Mouse (Mus musculus) spleen, adult 2 months (tissue): ENCODE data around the gene Arhgap28. TPM values are rescaled to one million over a fixed set of nuclear protein-coding genes. Genes with fewer than 3 reads are reported as not detected.

Experiments
- DNase-seq, 2 experiments: peaks; one replicate each; pipeline versions ENCODE4 v3.0.0 to v3.0.0-alpha.2; 2012 to 2021; ENCODE audit warnings: low spot score in 2 of 2, low read depth in 1 of 2
- H3K27ac ChIP-seq: fragments of 200-500 bp; 2 replicates; pipeline ENCODE4 v1.5.1; 2012; ENCODE audit warnings: low read length, inconsistent platforms; ENCODE audit not compliant: insufficient read depth
- H3K27me3 ChIP-seq: fragments of 200-500 bp; 2 replicates; pipeline ENCODE4 v1.6.1; 2012; ENCODE audit warnings: mild to moderate bottlenecking, moderate library complexity, low read length, inconsistent platforms; ENCODE audit not compliant: control insufficient read depth, insufficient read depth
- H3K36me3 ChIP-seq: fragments of 200-500 bp; 2 replicates; pipeline ENCODE4 v1.6.1; 2012; ENCODE audit warnings: mild to moderate bottlenecking, low read length, inconsistent platforms; ENCODE audit not compliant: control insufficient read depth, insufficient read depth
- H3K4me1 ChIP-seq: fragments of 200-500 bp; 2 replicates; pipeline ENCODE4 v1.6.1; 2011; ENCODE audit warnings: inconsistent platforms; ENCODE audit not compliant: control insufficient read depth, insufficient read depth, insufficient read length
- H3K4me3 ChIP-seq: fragments of 200-500 bp; 2 replicates; pipeline ENCODE4 v1.5.1; 2011; ENCODE audit warnings: mild to moderate bottlenecking, inconsistent platforms; ENCODE audit not compliant: insufficient read depth, insufficient read length; ENCODE audit errors: extremely low read depth
- CTCF ChIP-seq: fragments of 200-500 bp; IDR thresholded peaks from 2 replicates; pipeline ENCODE4 v1.5.1; 2011; ENCODE audit warnings: mild to moderate bottlenecking, inconsistent platforms; ENCODE audit not compliant: insufficient read depth, insufficient read length, insufficient replicate concordance; ENCODE audit errors: extremely low read depth
- POLR2A ChIP-seq: fragments of 200-500 bp; IDR thresholded peaks from 2 replicates; pipeline ENCODE4 v1.6.1; 2011; ENCODE audit warnings: low read depth, low read length, inconsistent platforms
- WGBS: fragments of 180-500 bp; shearing (Covaris S2); methylation state at CpG from one replicate; pipeline ENCODE4 v1.1.7; 2018; 5-methylcytosine and 5-hydroxymethylcytosine counted together
- polyA plus RNA-seq: library from polyadenylated mRNA; depleted of rRNA; stranded (reverse); fragments of >200 nt; gene quantifications from 2 replicates; pipeline ENCODE4 v1.2.3, GENCODE M21; 2012

Arhgap28 gene
- polyA plus RNA-seq, 1 experiment, result 1.1 TPM

DNA sequence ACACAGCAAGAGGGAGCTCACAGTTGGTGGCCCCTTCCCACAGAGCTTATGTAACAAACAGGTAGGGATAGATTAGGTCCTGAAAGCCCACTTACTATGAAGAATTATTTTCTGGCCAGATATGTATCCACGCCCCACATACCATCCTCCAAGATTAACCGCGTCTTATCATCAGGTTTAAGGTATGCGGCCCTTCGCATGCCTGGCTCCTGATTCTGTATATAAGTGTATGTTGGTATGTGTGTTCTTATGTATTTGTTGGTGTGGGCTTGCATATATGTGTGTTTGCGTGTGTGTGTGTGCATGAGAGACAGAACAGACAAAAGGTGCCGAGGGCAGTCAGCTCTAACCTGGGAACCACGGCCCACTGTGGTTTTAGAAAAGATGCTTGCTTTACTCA is 76.1 kb downstream of the Arhgap28 start:
- WGBS, result 92% methylated on average over 8 of the region's 8 CpGs
- no peak overlapping the region for H3K4me3 ChIP-seq
- no peak overlapping the region for H3K27ac ChIP-seq
- H3K27me3 ChIP-seq, result no peaks in the 10 kb centered on the region
- H3K36me3 ChIP-seq, result no peaks in the 10 kb centered on the region
- no peaks in the 10 kb centered on the region; the same call in 1 of the 2 replicates for H3K4me1 ChIP-seq
- no peak for DNase-seq
- no peak for TF ChIP-seq CTCF
- TF ChIP-seq POLR2A, result no peak

DNA sequence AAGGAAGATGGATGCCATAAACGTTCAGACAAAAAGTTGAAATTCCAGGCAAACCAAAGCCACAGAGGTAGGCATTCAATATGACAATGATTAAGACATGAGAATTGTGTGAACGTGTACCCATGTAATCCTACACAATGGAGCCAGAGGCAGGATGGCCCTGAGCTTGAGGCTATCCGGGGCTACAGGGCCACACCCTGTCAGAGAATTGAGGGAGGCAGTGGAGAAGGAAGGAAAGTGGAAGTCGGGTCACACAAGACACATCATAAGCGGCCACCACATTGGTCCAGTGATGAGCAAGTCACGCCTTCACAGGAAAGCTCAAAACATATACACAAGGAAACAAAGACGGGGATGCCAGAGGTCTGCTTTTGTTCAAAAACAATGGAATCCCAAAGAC is 84.0 kb downstream of the Arhgap28 start:
- no peak for DNase-seq
- no peaks in the 10 kb centered on the region for H3K27me3 ChIP-seq
- H3K4me1 ChIP-seq, result no peaks in the 10 kb centered on the region
- no peak overlapping the region for H3K4me3 ChIP-seq
- no peaks in the 10 kb centered on the region for H3K36me3 ChIP-seq
- no peak overlapping the region for H3K27ac ChIP-seq
- no peak for TF ChIP-seq CTCF
- 88% methylated on average over 7 of the region's 7 CpGs for WGBS

DNA sequence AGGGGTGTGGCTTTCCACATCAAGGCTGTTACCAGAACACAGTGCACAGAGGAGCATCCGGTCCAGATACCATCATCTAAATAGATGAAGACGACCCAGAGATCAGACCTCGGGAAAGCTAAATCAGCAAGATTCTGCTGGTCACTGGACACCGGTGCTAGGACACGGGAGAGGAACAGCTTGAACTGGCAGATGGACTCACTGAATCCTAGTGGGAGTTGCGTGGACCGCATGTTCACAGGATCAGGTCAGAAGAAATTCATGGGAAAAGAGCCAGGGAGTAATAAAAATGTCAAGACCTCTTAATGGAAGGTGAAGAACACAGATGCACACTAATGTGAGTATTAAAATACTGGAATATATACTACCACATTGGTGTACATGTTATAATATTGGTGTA is 85.7 kb downstream of the Arhgap28 start:
- 87% methylated on average over 7 of the region's 7 CpGs for WGBS
- Histone ChIP-seq H3K36me3 (no peaks in the 10 kb centered on the region), H3K4me1 (no peaks in the 10 kb centered on the region), H3K27ac (no peak overlapping the region), H3K27me3 (no peaks in the 10 kb centered on the region), H3K4me3 (no peak overlapping the region)
- TF ChIP-seq POLR2A, result no peak
- TF ChIP-seq CTCF, result no peak
- no peak for DNase-seq

DNA sequence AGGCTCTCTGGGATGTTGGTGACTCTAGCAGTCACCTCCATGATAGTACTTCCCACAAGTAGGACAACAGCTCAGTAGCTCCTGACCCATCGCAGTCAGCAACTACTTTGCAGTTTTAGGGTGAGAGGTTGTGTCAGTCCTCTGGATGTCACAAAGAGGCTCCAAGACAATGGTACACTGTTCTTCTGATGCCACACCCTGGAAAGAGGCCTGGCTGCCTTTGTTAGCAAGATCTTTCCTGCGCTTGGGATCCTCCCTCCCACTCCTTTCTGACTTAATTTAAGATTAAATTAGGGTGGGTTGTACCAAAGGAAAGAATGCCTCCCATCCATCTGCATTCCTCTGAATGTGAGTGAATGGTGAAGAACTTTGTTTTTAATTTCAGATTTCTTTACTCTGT is 87.0 kb downstream of the Arhgap28 start:
- DNase-seq, result no peak
- H3K36me3 ChIP-seq, result no peaks in the 10 kb centered on the region
- no peaks in the 10 kb centered on the region for H3K27me3 ChIP-seq
- TF ChIP-seq CTCF, result no peak
- no peak for TF ChIP-seq POLR2A
- no peak overlapping the region for H3K4me3 ChIP-seq
- no peak overlapping the region for H3K27ac ChIP-seq
- 88% methylated on average over 2 of the region's 2 CpGs for WGBS
- H3K4me1 ChIP-seq, result no peaks in the 10 kb centered on the region

DNA sequence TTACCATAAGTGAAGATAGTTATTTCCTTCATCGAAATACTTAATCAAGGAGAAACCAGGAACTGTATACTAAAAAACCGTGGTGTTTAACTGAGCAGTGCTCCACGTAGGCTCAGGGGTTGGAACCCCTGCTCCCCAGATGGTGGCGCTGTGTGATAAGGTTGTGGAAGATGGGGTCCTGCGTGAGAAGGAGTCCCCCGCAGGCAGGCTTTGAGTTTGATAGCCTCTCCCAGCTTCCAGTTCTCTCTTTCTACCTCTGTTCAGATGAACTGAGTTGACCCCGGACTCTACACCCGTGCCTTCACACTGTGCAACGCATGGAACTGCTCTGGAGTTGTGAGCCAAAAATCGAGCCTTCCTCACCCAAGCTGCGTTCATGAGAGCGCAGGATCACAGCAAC is 91.3 kb downstream of the Arhgap28 start:
- no peak overlapping the region for H3K4me3 ChIP-seq
- no peaks in the 10 kb centered on the region for H3K27me3 ChIP-seq
- WGBS, result 62% methylated on average over 12 of the region's 12 CpGs
- no peak for DNase-seq
- no peaks in the 10 kb centered on the region for H3K4me1 ChIP-seq
- H3K27ac ChIP-seq, result no peak overlapping the region
- TF ChIP-seq POLR2A (no peak), CTCF (no peak)
- no peaks in the 10 kb centered on the region for H3K36me3 ChIP-seq

DNA sequence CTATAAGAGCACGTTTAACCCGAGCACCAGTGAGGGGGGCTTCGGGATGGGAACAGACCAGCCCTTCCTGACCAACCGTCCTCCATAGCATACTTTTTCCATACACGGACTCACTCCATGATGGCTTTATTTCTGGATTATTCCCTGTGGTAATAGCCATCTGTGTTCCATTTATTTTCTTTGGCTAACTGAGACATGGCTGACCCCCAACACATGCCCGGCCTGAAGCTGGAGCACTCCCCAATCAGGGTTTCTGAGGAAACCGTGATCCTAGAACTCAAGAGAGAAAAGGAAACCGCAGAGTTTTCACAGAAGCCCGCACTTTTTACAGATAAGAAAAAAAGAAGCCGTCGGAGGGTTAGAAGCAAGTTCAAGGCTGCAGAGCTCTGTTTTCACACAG is 91.9 kb downstream of the Arhgap28 start:
- no peak overlapping the region for H3K27ac ChIP-seq
- WGBS, result 77% methylated on average over 11 of the region's 11 CpGs
- H3K4me1 ChIP-seq, result no peaks in the 10 kb centered on the region
- no peak for DNase-seq
- H3K27me3 ChIP-seq, result no peaks in the 10 kb centered on the region
- TF ChIP-seq POLR2A (no peak), CTCF (no peak)
- no peaks in the 10 kb centered on the region for H3K36me3 ChIP-seq
- H3K4me3 ChIP-seq, result no peak overlapping the region

DNA sequence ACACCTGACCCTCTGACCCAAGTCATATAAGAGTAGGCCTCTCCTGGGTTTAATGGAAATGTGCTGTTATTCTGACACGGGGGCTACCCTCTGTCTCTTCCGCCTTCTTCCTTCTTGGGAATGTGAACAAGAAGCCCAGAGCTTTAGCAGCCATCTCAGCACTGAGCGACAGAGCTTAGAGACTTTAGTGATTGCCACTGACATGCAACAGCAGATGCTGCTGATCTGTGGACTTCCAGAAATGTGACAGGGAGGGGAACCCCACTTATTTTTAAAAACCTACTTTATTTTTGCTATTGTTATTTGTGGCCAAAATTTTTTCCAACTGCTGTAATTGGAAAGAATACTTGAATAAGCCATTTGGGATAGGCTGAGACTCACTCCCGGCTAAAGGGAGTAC is 95.4 kb downstream of the Arhgap28 start:
- Histone ChIP-seq H3K27ac (no peak overlapping the region), H3K4me1 (no peaks in the 10 kb centered on the region), H3K4me3 (no peak overlapping the region), H3K36me3 (no peaks in the 10 kb centered on the region), H3K27me3 (no peaks in the 10 kb centered on the region)
- DNase-seq, result no peak
- 87% methylated on average over 4 of the region's 4 CpGs for WGBS
- TF ChIP-seq POLR2A (no peak), CTCF (no peak)

DNA sequence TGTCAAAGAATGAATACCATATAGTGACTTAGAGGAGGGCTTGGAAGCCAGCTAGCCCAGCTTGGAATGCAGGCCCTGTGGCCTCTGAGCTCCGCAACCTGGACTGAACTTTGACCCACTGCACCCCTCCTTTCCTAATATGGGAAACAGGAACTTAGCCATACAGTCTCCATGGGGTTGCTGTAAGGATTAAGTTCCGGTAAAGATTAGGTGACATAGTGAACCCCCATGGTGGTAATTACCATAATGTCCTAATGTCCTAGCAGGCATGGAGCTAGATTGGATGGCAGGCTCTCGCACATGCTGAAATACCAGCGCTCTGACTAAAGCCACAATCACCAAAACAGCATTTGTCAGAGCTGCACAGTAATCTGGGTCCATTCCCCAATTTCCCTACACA is 95.8 kb downstream of the Arhgap28 start:
- TF ChIP-seq CTCF (no peak), POLR2A (no peak)
- H3K4me1 ChIP-seq, result no peaks in the 10 kb centered on the region
- no peak overlapping the region for H3K27ac ChIP-seq
- H3K27me3 ChIP-seq, result no peaks in the 10 kb centered on the region
- DNase-seq, result no peak
- H3K36me3 ChIP-seq, result no peaks in the 10 kb centered on the region
- WGBS, result 91% methylated on average over 4 of the region's 4 CpGs
- no peak overlapping the region for H3K4me3 ChIP-seq
